Mouse (Mus musculus) cerebellum, postnatal 36 days (tissue): ENCODE measurements around the gene Nudt3.
"Not testable (repeated sequence)": the region's sequence is repeated elsewhere in the genome, so short reads cannot be mapped to it uniquely, and the experiment has no call there.

Experiments
- DNase-seq, 2 experiments: peaks; one replicate each; pipeline ENCODE4 v3.0.0; 2021 to 2022; ENCODE audit warnings: mixed read lengths in 2 of 2

Gene Nudt3

DNA sequence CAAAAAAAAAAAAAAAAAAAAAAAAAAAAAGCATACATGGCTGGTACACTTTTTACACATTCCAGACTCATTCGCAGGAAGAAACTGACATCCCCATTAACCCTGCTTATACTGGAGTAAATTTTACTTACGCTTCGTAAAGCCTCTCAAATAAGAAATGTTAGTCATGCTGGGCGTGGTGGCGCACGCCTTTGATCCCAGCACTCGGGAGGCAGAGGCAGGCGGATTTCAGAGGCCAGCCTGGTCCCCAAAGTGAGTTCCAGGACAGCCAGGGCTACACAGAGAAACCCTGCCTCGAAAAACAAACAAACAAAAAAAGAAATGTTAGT lies 12.2 kb upstream of the Nudt3 start:
- DNase-seq: not testable (repeated sequence)

DNA sequence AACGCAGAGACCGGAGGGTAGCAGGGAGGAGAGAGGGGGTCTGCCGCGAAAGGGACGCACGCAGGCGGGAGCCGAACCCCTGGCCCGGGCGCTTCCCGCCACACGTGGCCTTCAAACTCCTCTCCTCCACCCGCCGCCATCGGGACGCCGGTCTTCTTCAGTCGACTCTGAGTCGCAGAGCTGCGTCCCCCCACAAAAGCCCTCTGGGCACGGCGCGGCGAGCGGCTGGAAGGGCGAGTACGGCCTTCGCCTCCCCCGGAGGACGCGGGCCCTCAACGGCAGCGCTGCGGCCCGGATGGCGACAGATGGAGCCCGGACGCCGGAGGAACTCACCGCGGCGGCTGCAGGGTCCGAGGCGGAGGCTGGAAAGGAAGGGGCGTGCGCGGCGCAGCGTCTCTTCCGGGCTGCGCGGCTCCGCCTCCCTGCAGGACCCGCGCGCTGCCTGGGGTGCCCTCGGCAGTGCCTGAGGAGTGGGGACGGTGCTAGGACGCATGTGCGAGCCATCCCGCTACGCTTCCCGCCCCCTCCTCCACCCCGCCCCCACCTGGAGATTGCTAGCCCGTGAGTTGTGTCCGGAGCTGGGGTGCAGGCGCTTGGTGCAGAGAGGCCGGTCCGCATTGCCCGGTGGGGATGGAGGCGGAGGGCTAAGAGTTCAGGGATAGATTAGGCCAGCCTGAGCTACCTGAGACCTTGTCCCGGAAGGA lies 11.7 kb upstream of the Nudt3 start, which contains the start of gene RPS10-NUDT3:
Gene RPS10-NUDT3, minus strand, starts transcription at position 352 of the 704 bp plus-strand sequence.
- peak; percentile 84 to 91 for DNase-seq

DNA sequence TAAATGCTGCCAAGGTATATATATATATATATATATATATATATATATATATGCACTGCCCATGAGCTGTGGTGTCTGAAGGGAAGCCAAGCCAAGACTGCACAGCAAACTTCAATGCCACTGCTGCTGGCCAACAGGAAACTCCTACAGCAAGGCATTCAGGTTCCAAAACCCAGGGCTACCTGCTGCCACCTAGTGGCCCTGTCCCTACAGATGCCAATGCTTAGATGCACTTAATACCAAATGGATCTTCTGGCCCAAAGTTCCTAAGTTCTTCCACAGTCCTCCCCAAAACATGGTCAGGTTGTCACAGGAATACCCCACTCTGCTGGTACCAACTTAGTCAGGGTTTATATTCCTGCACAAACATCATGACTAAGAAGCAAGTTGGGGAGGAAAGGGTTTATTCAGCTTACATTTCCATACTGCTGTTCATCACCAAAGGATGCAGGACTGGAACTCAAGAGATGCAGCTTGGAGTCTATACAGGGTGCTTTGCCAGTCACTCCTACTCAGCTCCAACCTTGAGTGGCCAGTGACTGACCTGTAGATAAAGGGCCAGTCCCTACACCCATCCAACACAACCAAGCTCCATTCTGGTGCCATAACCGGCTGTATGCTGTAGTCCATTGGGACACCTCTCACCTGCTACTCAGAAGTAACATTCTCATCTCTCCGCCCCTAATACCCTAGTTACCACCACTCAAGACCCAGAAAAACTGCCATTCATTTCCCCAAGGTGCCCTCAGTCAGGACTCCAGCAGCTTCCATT lies 6.1 kb upstream of the Nudt3 start:
- DNase-seq: peak; percentile 90 to 91

DNA sequence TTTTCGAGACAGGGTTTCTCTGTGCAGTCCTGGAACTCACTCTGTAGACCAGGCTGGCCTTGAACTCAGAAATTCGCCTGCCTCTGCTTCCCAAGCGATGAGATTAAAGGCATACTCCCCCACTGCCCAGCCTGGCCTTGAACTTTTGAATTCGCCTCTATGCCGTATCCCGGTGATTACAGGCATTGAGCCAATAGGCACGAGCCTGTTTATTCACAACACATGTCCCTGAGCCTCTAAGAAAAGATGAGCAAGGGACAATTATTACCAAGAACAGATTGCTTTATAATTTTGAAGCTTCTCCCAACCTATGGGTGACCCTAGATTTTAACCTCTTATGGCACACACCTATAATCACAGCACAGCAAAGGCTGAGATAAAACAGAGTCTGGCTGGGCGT lies 5.1 kb upstream of the Nudt3 start:
- DNase-seq: no peak

DNA sequence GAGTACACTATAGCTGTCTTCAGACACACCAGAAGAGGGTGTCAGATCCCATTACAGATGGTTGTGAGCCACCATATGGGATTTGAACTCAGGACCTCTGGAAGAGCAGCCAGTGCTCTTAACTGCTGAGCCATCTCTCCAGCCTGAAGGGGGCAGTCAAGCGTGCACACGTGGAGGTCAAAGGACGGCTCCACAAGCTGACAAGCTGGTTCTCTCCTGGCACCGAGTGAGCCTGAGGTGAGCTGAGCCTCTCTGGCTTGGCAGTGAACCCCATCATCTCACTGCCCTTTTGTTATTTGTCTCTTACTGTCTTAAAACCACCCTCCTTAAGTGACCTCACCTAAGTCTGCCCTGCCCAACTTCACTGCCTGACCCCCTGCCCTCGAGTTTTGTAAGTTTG lies 4.2 kb upstream of the Nudt3 start:
- no peak for DNase-seq

DNA sequence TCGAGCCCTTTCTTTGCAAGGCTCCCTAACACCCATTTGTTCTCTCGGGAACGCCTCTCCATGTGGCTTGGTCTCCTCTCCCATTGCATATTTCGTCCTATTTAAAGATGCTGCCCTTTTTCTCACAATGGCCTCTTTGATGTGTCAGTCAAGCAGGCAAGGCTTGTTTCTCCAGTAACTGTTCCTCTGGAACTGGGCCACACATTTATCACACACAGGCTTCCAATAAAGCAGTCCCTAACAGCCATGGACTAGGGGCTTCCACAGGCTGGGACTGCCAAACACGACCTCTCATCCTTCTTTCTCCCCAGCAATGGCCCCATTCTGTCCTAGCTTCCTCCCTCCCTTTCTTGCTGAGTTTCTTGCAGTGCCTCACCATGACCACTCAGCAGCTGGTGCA lies 3.4 kb upstream of the Nudt3 start:
- DNase-seq: no peak

DNA sequence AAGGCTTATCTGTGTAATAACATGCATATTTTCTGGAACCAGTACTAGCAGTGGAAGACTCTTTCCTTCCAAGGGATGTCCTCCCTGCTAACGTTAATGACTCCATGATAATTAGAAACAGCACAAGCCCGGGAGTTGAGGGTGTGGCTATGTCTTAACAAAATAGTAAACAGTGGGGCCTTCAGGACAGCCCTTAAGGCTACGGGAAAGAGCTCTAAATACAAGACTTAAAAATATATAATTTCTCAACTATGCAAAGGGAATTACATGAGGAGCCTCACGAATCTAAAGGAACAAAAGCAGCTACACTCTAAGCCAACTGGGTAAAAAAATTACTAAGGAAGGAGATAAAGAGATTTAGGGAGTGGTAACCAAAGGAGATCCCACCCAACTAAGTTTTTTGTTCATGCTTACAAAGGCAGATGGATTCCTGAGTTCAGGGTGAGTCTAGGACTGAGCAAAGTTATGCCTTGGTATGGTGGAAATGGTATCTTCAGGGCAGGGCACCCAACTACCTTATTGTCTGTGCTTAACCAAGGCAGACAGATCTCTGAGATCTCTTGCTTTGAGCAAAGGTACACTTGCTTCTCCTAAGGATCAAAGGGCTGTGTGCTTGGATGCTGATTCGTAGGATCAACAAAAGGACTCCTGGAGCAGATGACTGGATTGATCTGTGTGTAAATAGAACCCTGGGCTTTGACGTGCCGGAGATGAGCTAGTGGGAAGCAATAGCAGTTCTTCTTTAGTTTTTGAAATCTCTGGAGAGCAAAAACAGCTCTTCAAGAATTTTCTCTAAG lies 2.4 kb upstream of the Nudt3 start:
- no peak for DNase-seq

DNA sequence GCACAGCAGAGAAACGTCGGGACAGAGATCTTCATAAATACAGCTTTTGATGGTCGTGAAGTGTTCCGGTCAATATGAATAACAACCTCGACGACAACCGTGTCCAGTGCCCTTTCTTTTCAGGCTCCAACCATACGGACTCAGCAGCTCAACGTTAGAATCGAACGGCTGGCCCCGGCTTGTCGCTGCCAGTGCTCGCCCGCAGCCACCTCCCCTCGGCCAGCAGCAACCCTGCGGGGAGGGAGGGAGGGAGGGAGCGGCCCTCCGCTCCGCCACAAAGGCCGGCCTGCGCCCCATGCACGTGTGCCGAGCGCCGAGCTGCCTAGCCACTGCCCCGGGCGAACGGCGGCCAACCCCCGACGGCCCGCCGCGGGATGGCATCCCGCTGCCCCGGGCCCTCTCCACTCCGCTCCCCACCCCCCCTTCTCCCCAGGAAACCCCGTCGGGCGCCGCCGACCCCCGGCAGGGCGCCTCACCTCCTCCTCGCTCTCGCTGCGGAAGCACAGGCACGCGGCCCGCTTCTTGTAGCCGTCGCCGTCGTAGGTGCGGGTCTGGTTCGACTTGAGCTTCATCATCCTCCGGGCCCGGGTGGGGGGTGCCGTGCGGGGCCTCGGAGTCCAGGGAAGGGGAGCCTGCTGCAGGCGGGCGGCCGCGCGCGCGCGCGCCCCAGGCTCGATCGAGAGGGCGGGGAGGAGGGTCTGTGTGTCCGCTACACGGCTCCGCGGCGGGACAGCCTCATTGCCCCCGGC lies 510 bp downstream of the Nudt3 start:
- DNase-seq: peak; percentile 61 to 67

DNA sequence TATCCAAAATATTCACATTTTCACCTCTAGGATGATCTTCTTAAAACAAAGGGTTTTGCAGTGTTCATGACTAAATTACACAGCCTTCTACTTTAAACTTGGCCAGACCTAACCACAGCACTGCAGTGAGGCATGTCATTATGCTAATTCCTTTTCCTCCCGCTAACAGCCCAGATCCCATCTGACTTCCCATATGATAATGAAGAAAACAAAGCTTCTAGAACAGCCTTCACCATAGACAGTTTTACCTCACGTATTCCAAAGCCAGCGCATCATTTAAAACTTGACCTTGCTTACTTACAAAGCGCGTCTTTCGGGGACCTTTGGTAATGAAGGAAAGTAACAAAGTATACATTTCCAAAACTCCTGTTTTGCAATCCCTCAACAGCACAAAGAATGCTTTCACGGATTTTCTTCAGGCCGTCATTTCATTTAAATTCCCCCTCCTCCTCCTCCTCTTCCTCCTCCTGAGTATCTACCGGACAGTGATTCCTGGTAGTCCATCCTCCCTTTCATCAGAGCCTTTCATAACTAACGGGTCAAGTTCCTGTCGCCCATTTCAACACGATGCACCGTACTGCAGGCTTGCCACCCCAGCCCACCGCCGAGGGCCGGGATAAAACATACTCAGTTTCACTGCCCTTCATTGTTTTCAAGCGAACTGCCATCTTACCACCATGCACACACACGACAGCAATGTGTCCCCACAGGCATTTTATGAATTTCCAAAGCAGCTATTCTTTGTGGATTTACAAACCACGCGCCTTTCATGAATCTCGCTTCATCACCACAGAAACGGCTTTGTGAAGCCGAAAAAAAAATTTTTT lies 1.4 kb downstream of the Nudt3 start:
- peak in 1 of 2 experiments; percentile 36 for DNase-seq

DNA sequence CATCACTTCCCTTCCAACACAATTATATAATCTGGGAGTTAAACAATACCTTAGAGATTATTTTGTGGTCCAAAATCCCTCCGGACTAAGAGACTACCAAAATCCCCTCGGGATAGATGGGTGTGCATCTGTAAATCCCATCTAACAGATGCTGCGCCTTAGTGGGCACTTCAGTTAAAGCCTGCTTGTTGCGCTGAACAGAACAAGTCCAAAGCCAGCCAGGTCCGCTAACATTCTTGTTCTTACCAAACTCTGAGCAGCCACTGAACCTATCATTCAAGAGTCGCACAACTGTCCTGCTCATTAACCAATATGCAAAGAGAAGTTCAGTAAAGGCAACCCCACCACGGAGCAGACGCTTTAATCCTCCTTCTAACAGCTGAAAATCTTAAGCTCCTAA lies 2.1 kb downstream of the Nudt3 start:
- no peak for DNase-seq

DNA sequence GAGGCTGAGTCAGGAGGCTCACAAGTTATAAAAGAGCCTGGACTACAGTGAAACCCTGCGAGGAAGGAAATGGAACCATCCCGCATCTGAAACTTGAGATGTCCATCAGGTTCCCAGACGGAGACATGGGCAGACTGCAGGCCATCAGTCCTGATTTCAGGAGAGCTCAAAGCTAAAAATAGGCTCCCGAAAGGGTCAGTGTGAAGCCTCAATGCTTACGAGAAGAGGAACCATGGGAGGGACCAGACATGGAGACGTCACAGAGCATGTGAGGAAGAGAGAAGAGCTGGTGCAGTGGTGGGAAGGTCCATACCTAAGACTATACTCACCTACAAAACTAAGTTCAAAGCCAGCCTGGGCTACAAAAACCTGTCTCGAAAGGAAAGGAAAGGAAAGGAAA lies 7.9 kb downstream of the Nudt3 start:
- DNase-seq: no peak

DNA sequence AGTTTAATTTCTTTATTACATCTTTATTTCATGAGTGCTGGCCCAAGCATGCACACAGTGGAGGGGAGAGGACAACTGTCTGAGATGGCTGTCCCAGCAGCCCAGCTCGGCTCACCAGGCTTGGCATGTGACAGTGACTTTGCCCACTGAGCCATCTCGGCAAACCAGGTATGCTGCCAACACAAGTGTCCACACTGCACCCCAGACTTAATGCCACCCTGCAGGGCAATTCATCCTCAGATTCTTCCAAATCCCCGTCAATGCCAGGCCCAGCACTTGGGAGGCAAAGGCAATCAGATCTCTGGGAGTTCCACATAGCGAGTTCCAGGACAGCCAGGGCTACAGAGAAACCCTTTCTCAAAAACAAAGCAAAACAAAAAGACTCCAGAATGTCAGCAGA lies 10.3 kb downstream of the Nudt3 start:
- peak in 1 of 2 experiments; percentile 42 for DNase-seq

DNA sequence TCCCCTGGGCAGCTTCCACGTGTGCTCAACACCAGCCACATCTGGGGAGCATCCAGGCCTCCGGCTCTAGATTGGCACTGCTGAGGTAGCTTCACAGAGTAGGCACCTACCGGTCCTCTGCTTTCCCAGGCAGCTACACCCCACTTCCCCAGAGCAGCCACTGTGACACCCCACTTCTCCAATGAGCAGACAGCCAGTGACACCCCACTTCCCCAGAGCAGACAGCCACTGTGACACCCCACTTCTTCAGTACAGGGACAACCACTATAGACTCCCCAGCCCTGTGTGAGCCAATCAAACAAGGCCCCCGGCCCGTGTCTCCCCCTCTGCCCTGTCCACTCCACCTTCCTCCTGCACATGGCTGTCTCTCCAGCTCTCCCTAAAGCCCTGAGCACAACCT lies 11.3 kb downstream of the Nudt3 start:
- DNase-seq: no peak

DNA sequence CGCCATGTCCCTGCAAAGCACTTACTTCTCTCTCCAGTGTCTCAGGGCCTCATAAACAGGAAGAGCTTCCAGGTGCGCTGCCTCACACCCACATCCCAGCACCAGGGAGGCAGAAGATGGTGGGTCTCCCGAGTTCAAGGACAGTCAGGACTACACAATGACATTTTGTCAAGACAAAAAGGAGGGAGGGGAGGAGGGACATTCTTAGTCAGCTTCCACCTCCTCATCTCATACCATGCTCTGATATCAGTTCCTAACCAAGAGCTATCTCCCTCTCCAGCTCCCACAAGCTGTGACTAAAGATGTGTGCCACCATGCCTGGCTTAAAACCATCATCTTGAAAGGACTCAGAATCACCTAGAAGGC lies 11.8 kb downstream of the Nudt3 start:
- DNase-seq: no peak

DNA sequence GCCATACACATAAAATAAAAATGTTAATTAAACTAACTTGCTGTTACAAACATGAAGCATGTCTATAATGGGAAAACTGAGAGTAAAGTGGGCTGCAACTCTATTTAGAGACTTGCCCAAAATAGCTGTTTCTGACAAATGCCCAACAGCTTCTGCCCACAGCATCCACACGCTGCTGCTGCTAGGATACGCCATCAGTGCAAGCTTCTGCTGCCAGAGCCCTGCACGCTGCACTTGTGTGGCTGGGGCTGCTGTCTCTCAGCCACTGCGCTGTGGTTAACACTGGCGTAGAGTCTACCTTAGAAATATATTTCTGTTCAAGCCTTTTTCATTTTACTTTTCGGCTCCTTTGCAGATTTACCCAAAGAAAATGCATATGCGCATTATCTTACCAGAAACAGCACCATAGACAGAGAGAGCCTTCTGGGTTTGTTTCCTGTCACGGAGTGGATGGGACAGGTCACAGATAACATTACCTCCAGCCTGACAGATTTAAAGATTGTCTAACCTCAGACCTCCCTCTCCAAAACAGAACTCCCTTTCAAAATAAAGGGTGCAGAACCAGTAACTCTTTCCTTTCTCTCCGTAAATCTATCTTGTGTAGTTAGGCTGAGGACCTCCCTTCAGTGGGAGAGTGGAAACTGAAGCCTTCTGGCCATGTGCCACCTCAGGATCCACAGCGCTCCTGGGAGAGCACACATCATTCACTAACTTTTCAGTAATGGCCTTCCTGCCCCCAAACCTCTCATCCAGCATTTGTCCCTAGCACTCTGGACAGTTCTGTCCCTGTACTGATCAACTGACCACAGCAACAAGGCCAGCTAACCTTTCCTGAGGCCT lies 12.4 kb downstream of the Nudt3 start:
- no peak for DNase-seq

DNA sequence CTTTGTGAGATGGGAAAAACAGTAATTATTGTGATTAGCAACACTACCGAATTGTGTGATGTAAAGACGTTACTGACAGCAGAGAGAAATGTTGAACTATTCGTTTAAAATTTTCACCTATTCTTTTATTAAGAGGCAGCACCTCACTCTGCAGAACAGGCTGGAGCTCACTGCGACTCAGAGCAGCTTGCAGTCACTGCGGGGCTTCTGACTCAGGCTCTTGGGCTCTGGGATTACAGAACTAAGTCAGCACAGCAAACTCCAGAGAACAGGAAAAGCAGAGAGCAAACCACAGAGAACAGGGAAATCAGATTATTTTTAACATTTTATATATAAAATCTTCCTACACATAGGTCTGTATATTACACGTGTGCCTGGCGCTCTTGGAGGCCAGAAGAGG lies 13.7 kb downstream of the Nudt3 start:
- no peak for DNase-seq

DNA sequence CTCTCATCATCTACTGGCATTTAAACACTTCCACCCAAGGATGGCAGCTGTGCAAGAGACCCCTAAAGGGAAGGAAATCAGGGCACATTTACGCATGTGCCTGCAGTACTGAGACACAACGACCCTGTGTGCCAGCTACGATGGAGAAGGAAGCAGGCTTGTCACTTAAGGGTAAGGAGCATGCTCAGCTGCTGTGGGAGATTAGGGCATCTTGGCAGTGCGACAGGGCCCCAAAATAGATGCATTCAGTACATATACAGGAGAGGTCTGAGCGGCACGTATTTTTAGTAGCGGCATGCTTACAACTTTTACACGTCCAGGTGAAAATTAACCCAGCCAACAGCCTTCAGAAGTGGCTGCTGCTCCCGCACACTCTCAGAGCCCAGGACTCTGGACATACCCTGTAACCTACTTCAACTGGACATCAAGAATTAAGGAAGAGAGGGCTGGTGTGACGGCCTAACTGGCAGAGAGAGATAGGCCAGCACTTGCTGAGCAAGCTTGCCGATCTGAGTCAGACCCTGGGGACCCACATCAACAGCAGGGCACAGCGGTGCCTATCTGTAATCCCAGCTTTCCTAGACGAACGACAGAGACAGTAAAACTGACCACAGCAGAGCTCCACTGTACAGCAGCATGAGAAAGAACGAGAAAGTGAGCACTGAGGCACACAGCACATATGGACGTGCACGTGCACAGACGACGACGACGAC lies 19.6 kb downstream of the Nudt3 start:
- peak; percentile 51 to 61 for DNase-seq

DNA sequence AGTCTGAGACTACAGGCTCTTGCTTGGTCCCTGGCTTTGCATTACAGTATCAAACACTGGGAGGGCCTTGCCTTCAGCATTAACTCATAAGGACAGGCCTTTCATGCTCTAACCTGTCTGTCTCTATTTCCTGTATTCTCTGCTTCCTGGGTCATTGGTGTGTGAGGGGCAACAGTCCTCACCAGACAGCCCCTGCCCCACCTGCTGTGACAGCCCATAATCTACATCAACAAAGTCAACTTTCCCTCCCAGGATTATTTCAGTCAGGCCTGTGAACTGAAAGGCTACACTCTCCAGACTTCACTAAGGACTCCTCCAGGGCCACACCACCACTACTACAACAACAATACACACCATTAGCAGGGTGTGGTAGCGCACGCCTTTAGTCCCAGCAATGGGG lies 20.3 kb downstream of the Nudt3 start:
- no peak for DNase-seq

DNA sequence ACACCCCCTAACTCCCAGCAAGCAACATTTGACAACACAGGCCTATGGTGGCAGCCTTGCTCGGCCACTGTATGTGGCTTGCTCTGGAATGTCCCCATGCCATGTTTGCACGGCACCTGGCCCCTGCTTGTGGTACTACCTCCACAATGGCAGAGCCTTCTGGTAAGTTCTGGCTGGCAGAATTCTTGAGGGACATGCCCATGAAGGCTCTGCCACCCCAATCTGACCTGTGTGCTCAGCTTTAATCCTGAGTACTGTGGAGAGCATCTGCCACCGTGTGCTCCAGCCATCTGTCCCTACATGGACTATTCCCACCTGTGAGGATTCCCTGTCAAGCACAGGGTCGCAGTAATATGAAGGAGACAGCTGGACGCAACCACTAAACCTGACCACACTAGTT lies 22.4 kb downstream of the Nudt3 start:
- DNase-seq: peak; percentile 74 to 75

DNA sequence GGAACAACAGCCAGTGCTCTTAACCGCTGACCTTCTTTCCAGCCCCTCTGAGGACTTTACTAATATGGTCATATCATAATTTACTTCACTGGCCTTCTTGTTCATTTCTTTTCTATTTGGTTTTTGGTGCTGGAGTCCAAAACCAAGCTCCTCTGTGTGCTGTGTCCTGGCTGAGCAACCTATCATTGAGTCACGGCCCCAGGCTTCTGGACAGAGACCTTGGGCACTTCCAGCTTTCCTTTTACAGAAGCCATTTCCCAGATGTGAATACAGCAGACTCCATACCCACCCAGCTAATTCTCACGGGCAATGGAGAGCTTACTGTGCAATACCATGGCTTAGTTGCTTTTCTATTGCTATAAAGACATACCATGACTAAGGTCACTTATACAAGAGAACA lies 23.0 kb downstream of the Nudt3 start:
- no peak for DNase-seq
